Mouse (Mus musculus) erythroblast, adult 5-6 weeks (primary cell): ENCODE measurements around the gene Gm10153. TPM values are rescaled to one million over a fixed set of nuclear protein-coding genes. Genes with fewer than 3 reads are reported as not detected.
"Not testable (repeated sequence)": the region's sequence is repeated elsewhere in the genome, so short reads cannot be mapped to it uniquely, and the experiment has no call there.

Source experiments
- ATAC-seq: replicated peaks from 2 replicates; pipeline ENCODE4 v1.8.0; 2016; ENCODE audit warnings: moderate number of reproducible peaks, mild to moderate bottlenecking, moderate TSS enrichment, inconsistent platforms; ENCODE audit not compliant: poor library complexity, low FRiP score, severe bottlenecking
- total RNA-seq, 2 experiments: library from RNA; stranded (forward) in 1 of 2; stranded (reverse) in 1 of 2; fragments of 150-400 nt in 1 of 2; fragments of 200-764, 138-1000 nt in 1 of 2; gene quantifications; 2 replicates each; pipeline versions ENCODE4 v1.2.3 to v1.2.4; 2015 to 2017; ENCODE audit warnings: low replicate concordance in 2 of 2

Gene Gm10153
- total RNA-seq (2015; ENCODE audit: low replicate concordance): not detected in 2 replicates
- total RNA-seq (2017; ENCODE audit: low replicate concordance): not detected in 2 replicates

- ATAC-seq: no peak
Observed at GRCm38 (mm10) chr7:142190289-142190688, at the start of gene Gm10153. Gm10153 (minus strand) TSS chr7:142190389.

GRCm38 (mm10) chr7:142231540-142231939 lies 41.4 kb upstream of the Gm10153 start:
- ATAC-seq: no peak

- not testable (repeated sequence) for ATAC-seq
Observed at GRCm38 (mm10) chr7:142229871-142230270, 39.7 kb upstream of the Gm10153 start, which contains the start of gene Krtap5-5. Krtap5-5 (minus strand) TSS chr7:142229971.

- no peak for ATAC-seq
Observed at GRCm38 (mm10) chr7:142224518-142224917, 34.3 kb upstream of the Gm10153 start.

- not testable (repeated sequence) for ATAC-seq
Observed at GRCm38 (mm10) chr7:142212136-142212535, 21.9 kb upstream of the Gm10153 start.

GRCm38 (mm10) chr7:142211559-142211958 lies 21.4 kb upstream of the Gm10153 start, which contains the start of gene Gm7579:
Gm7579 (plus strand) TSS chr7:142211859.
- ATAC-seq: no peak

- not testable (repeated sequence) for ATAC-seq
Observed at GRCm38 (mm10) chr7:142206891-142207290, 16.7 kb upstream of the Gm10153 start.

GRCm38 (mm10) chr7:142205488-142205887 lies 15.3 kb upstream of the Gm10153 start:
- ATAC-seq: no peak

GRCm38 (mm10) chr7:142201064-142201463 lies 10.9 kb upstream of the Gm10153 start, which contains the start of gene Krtap5-3:
Krtap5-3 (plus strand) TSS chr7:142201364.
- ATAC-seq: no peak

- ATAC-seq: no peak
Observed at GRCm38 (mm10) chr7:142198748-142199147, 8.6 kb upstream of the Gm10153 start.

GRCm38 (mm10) chr7:142188156-142188555 lies 2.0 kb downstream of the Gm10153 start:
- no peak for ATAC-seq

- ATAC-seq: no peak
Observed at GRCm38 (mm10) chr7:142181021-142181420, 9.2 kb downstream of the Gm10153 start.

GRCm38 (mm10) chr7:142178685-142179084 lies 11.5 kb downstream of the Gm10153 start:
- ATAC-seq: no peak

GRCm38 (mm10) chr7:142175905-142176304 lies 14.3 kb downstream of the Gm10153 start, which contains the start of gene Krtap5-2:
Krtap5-2 (minus strand) TSS chr7:142176005.
- ATAC-seq: not testable (repeated sequence)

- peak; percentile 68; the same call in 1 of the 2 replicates for ATAC-seq
Observed at GRCm38 (mm10) chr7:142169836-142170235, 20.4 kb downstream of the Gm10153 start.

- ATAC-seq: not testable (repeated sequence)
Observed at GRCm38 (mm10) chr7:142165639-142166038, 24.6 kb downstream of the Gm10153 start, which contains the start of gene Gm4553. Gm4553 (minus strand) TSS chr7:142165739.

- ATAC-seq: no peak
Observed at GRCm38 (mm10) chr7:142159366-142159765, 30.8 kb downstream of the Gm10153 start.

- ATAC-seq: not testable (repeated sequence)
Observed at GRCm38 (mm10) chr7:142157013-142157412, 33.2 kb downstream of the Gm10153 start, which contains the start of gene Gm29735. Gm29735 (minus strand) TSS chr7:142157113.

GRCm38 (mm10) chr7:142155308-142155707 lies 34.9 kb downstream of the Gm10153 start:
- ATAC-seq: no peak

- no peak for ATAC-seq
Observed at GRCm38 (mm10) chr7:142152191-142152590, 38.0 kb downstream of the Gm10153 start.

- ATAC-seq: no peak
Observed at GRCm38 (mm10) chr7:142148633-142149032, 41.6 kb downstream of the Gm10153 start.

GRCm38 (mm10) chr7:142146033-142146432 lies 44.2 kb downstream of the Gm10153 start:
- ATAC-seq: no peak
